Mouse (Mus musculus) kidney, embryonic 14.5 days (tissue): ENCODE results near the gene Sept4. TPM values are rescaled to one million over a fixed set of nuclear protein-coding genes. Genes with fewer than 3 reads are reported as not detected.

Source experiments
- ATAC-seq: fragments of 200-750 bp; cut with Nextera tagmentation; 2 replicates; pipeline ENCODE4 v1.8.0; 2017; ENCODE audit warnings: moderate number of reproducible peaks, mild to moderate bottlenecking, moderate TSS enrichment, moderate library complexity; ENCODE audit not compliant: low FRiP score, low TSS enrichment
- H3K27ac ChIP-seq: fragments of 300-500 bp; sonication (generic); 2 replicates; pipeline ENCODE4 v1.5.1; 2014; ENCODE audit warnings: low read depth, mild to moderate bottlenecking, low read length, moderate library complexity, mixed read lengths
- H3K27me3 ChIP-seq: fragments of 300-500 bp; sonication (generic); 2 replicates; pipeline ENCODE4 v1.6.1; 2014; ENCODE audit warnings: mild to moderate bottlenecking, low read length; ENCODE audit not compliant: control insufficient read depth, insufficient read depth
- H3K36me3 ChIP-seq: fragments of 300-500 bp; sonication (generic); 2 replicates; pipeline ENCODE4 v1.6.1; 2014; ENCODE audit warnings: low read length, mixed read lengths; ENCODE audit not compliant: control insufficient read depth, insufficient read depth
- H3K4me1 ChIP-seq: fragments of 300-500 bp; sonication (generic); 2 replicates; pipeline ENCODE4 v1.6.1; 2014; ENCODE audit warnings: low read length, mixed read lengths; ENCODE audit not compliant: control insufficient read depth, insufficient read depth
- H3K4me2 ChIP-seq: fragments of 300-500 bp; sonication (generic); replicated peaks from 2 replicates; pipeline ENCODE4 v1.6.1; 2014; ENCODE audit warnings: low read depth, mild to moderate bottlenecking, low read length
- H3K4me3 ChIP-seq: fragments of 300-500 bp; sonication (generic); 2 replicates; pipeline ENCODE4 v1.5.1; 2014; ENCODE audit warnings: mild to moderate bottlenecking, low read length
- H3K9ac ChIP-seq: fragments of 300-500 bp; sonication (generic); 2 replicates; pipeline ENCODE4 v1.6.1; 2014; ENCODE audit warnings: low read depth, mild to moderate bottlenecking, low read length, moderate library complexity
- H3K9me3 ChIP-seq: fragments of 300-500 bp; sonication (generic); 2 replicates; pipeline ENCODE4 v1.6.1; 2016; ENCODE audit warnings: low read length; ENCODE audit not compliant: control insufficient read depth
- WGBS: fragments of 180-500 bp; shearing (Covaris S2); extraction: QIAGEN DNeasy Blood & Tissue Kit; methylation state at CpG from one replicate; pipeline ENCODE4 v1.1.7; 2014; 5-methylcytosine and 5-hydroxymethylcytosine counted together
- polyA plus RNA-seq: library from polyadenylated mRNA; unstranded; fragments of >200 nt; fragmentation: Nextera tagmentation; extraction: Ambion mirVana; gene quantifications from 2 replicates; pipeline ENCODE4 v1.2.1, GENCODE M21; 2014

The Sept4 gene
- polyA plus RNA-seq: 35.6 and 37.9 TPM in 2 replicates

- no peaks in the 10 kb centered on the region for H3K36me3 ChIP-seq
- WGBS: 82% methylated on average over 7 of the region's 7 CpGs
- H3K27me3 ChIP-seq: no peaks in the 10 kb centered on the region
- no peak within 1 kb of the TSS for H3K4me2 ChIP-seq
- H3K4me3 ChIP-seq: no peak within 1 kb of the TSS
- H3K4me1 ChIP-seq: peaks cover 11% of the 10 kb centered on the region
- no peak within 1 kb of the TSS for H3K27ac ChIP-seq
- H3K9me3 ChIP-seq: no peaks in the 10 kb centered on the region
- no peak for ATAC-seq
- no peak within 1 kb of the TSS for H3K9ac ChIP-seq
Observed at GRCm38 (mm10) chr11:87568255-87568953, at the start of gene Sept4. Gene Sept4, plus strand, starts transcription at chr11:87568903.

DNA sequence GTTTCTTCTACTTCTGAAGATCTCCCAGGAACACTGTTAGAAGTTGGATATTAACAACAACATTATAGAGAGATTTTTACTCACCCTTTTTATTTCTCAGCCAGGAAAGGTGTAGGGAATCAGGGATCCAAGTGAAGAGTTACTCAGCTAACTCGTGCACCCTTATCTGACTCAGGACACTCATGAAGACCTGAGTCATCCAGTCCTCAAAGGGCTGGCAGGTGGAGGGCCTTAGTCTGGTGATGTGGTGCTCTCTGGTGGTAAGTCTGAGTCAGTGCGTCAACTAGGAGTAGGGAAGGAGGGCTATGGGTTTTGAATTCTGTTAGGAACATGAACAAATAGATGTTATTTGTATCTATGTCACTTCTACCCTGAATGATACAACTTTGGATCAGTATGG, 49.4 kb upstream of the Sept4 start:
- no peak for ATAC-seq
- no peaks in the 10 kb centered on the region for H3K36me3 ChIP-seq
- H3K27me3 ChIP-seq: no peaks in the 10 kb centered on the region
- H3K4me1 ChIP-seq: no peaks in the 10 kb centered on the region
- no peaks in the 10 kb centered on the region for H3K9me3 ChIP-seq
- WGBS: 6% methylated on average over 2 of the region's 2 CpGs
- no peak overlapping the region for H3K27ac ChIP-seq
- no peak overlapping the region for H3K9ac ChIP-seq
- no peak overlapping the region for H3K4me3 ChIP-seq
- H3K4me2 ChIP-seq: no peak overlapping the region

GRCm38 (mm10) chr11:87523466-87523865, 45.2 kb upstream of the Sept4 start:
- H3K4me3 ChIP-seq: no peak overlapping the region
- H3K4me2 ChIP-seq: no peak overlapping the region
- H3K27ac ChIP-seq: no peak overlapping the region
- no peaks in the 10 kb centered on the region for H3K27me3 ChIP-seq
- 80% methylated on average over 5 of the region's 5 CpGs for WGBS
- H3K9ac ChIP-seq: no peak overlapping the region
- ATAC-seq: no peak
- no peaks in the 10 kb centered on the region for H3K36me3 ChIP-seq
- no peaks in the 10 kb centered on the region for H3K9me3 ChIP-seq
- no peaks in the 10 kb centered on the region for H3K4me1 ChIP-seq

GRCm38 (mm10) chr11:87523967-87524366, 44.7 kb upstream of the Sept4 start:
- no peak overlapping the region for H3K4me3 ChIP-seq
- no peak for ATAC-seq
- H3K36me3 ChIP-seq: no peaks in the 10 kb centered on the region
- H3K27me3 ChIP-seq: no peaks in the 10 kb centered on the region
- H3K9me3 ChIP-seq: no peaks in the 10 kb centered on the region
- no peak overlapping the region for H3K27ac ChIP-seq
- H3K9ac ChIP-seq: no peak overlapping the region
- no peaks in the 10 kb centered on the region for H3K4me1 ChIP-seq
- H3K4me2 ChIP-seq: no peak overlapping the region

GRCm38 (mm10) chr11:87524780-87525179, 43.9 kb upstream of the Sept4 start:
- Histone ChIP-seq H3K4me3 (no peak overlapping the region), H3K9ac (no peak overlapping the region), H3K9me3 (no peaks in the 10 kb centered on the region), H3K27ac (no peak overlapping the region), H3K4me1 (no peaks in the 10 kb centered on the region), H3K36me3 (no peaks in the 10 kb centered on the region), H3K4me2 (no peak overlapping the region), H3K27me3 (no peaks in the 10 kb centered on the region)
- no peak for ATAC-seq

DNA sequence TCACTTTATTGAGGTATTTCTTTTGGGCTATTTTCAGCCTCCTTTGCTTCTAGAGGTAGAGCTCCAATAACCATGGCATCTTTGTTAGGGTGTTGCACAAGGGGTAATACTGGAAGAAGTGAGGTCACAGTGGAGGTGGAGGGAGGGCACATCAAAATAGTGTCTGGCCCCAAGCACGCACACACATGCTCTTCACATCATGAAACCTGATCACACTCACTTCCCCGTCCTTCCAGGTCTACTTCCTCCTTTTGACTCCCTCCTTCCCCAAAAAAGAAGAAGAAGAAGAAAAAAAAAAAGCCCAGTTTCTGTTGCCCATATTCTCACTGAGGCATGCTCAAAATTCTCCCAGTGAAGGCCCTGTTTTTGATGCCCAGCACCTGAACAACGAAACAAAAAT, 41.3 kb upstream of the Sept4 start:
- 60% methylated on average over 3 of the region's 3 CpGs for WGBS
- ATAC-seq: no peak
- Histone ChIP-seq H3K4me3 (no peak overlapping the region), H3K4me2 (no peak overlapping the region), H3K9me3 (no peaks in the 10 kb centered on the region), H3K27ac (no peak overlapping the region), H3K9ac (no peak overlapping the region), H3K4me1 (no peaks in the 10 kb centered on the region), H3K36me3 (no peaks in the 10 kb centered on the region), H3K27me3 (no peaks in the 10 kb centered on the region)

- Histone ChIP-seq H3K27me3 (no peaks in the 10 kb centered on the region), H3K4me3 (no peak overlapping the region), H3K4me2 (no peak overlapping the region), H3K9ac (no peak overlapping the region), H3K27ac (no peak overlapping the region), H3K9me3 (no peaks in the 10 kb centered on the region), H3K4me1 (no peaks in the 10 kb centered on the region), H3K36me3 (no peaks in the 10 kb centered on the region)
- no peak for ATAC-seq
- 51% methylated on average over 4 of the region's 4 CpGs for WGBS
Observed at GRCm38 (mm10) chr11:87527990-87528389, 40.7 kb upstream of the Sept4 start.

GRCm38 (mm10) chr11:87531695-87532094, 37.0 kb upstream of the Sept4 start:
- H3K9me3 ChIP-seq: no peaks in the 10 kb centered on the region
- WGBS: 56% methylated on average over 6 of the region's 6 CpGs
- no peak overlapping the region for H3K27ac ChIP-seq
- H3K4me3 ChIP-seq: no peak overlapping the region
- ATAC-seq: no peak
- no peaks in the 10 kb centered on the region for H3K4me1 ChIP-seq
- H3K36me3 ChIP-seq: no peaks in the 10 kb centered on the region
- H3K9ac ChIP-seq: no peak overlapping the region
- H3K27me3 ChIP-seq: no peaks in the 10 kb centered on the region
- no peak overlapping the region for H3K4me2 ChIP-seq

DNA sequence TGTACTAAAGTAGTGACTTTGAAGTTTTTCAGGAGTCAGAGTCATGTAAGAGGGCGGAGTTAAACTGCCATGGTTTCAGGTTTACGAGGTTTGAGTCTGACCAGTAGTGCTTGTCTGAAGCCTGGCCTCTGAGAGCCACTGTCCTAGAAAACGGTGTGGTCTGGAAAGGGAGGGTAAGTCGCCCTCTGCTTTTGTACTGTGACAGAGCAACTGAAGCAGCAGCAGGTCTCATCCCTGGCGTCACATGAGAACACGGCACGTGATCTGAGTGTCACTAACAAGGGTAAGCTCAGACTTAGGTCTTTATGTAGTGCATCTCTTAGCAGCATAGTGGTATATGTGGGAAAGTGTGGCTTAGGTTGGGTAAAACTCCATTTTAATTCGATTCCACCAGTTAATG, 26.4 kb upstream of the Sept4 start:
- no peaks in the 10 kb centered on the region for H3K9me3 ChIP-seq
- H3K4me2 ChIP-seq: no peak overlapping the region
- no peak overlapping the region for H3K4me3 ChIP-seq
- 22% methylated on average over 8 of the region's 8 CpGs for WGBS
- 0 out of 2 replicates have a peak, but pooled peaks have one; percentile 64 for ATAC-seq
- no peaks in the 10 kb centered on the region for H3K27me3 ChIP-seq
- H3K9ac ChIP-seq: no peak overlapping the region
- H3K4me1 ChIP-seq: no peaks in the 10 kb centered on the region
- H3K27ac ChIP-seq: no peak overlapping the region
- H3K36me3 ChIP-seq: no peaks in the 10 kb centered on the region
